Mouse (Mus musculus) hindbrain, embryonic 11.5 days (tissue): ENCODE measurements around the gene Osm. TPM values are rescaled to one million over a fixed set of nuclear protein-coding genes. Genes with fewer than 3 reads are reported as not detected.

ENCODE experiments used
- ATAC-seq: fragments of 200-750 bp; cut with Nextera tagmentation; 2 replicates; pipeline ENCODE4 v1.8.0; 2017; ENCODE audit warnings: mild to moderate bottlenecking, moderate TSS enrichment, moderate library complexity; ENCODE audit not compliant: low FRiP score
- DNase-seq: peaks from one replicate; pipeline ENCODE4 v3.0.0-alpha.2; 2015; ENCODE audit warnings: low spot score
- H3K27ac ChIP-seq: fragments of 300-500 bp; sonication (generic); 2 replicates; pipeline ENCODE4 v1.5.1; 2014; ENCODE audit warnings: mild to moderate bottlenecking, low read depth, low read length
- H3K27me3 ChIP-seq: fragments of 300-500 bp; sonication (generic); 2 replicates; pipeline ENCODE4 v1.6.1; 2014; ENCODE audit warnings: mild to moderate bottlenecking, low read length, moderate library complexity, mixed read lengths; ENCODE audit not compliant: control insufficient read depth, insufficient read depth
- H3K36me3 ChIP-seq: fragments of 300-500 bp; sonication (generic); 2 replicates; pipeline ENCODE4 v1.6.1; 2014; ENCODE audit warnings: mild to moderate bottlenecking, low read length, moderate library complexity, mixed read lengths; ENCODE audit not compliant: control insufficient read depth, insufficient read depth
- H3K4me1 ChIP-seq: fragments of 300-500 bp; sonication (generic); replicated peaks from 2 replicates; pipeline ENCODE4 v1.6.1; 2014; ENCODE audit warnings: low read length, mixed read lengths; ENCODE audit not compliant: control insufficient read depth, insufficient read depth
- H3K4me2 ChIP-seq: fragments of 300-500 bp; sonication (generic); replicated peaks from 2 replicates; pipeline ENCODE4 v1.6.1; 2014; ENCODE audit warnings: mild to moderate bottlenecking, low read depth, low read length
- H3K4me3 ChIP-seq: fragments of 300-500 bp; sonication (generic); 2 replicates; pipeline ENCODE4 v1.5.1; 2014; ENCODE audit warnings: low read depth, low read length
- H3K9ac ChIP-seq: fragments of 300-500 bp; sonication (generic); 2 replicates; pipeline ENCODE4 v1.6.1; 2014; ENCODE audit warnings: low read depth, low read length
- H3K9me3 ChIP-seq: fragments of 300-500 bp; sonication (generic); 2 replicates; pipeline ENCODE4 v1.6.1; 2016; ENCODE audit warnings: low read length; ENCODE audit not compliant: control insufficient read depth
- WGBS: fragments of 180-500 bp; shearing (Covaris S2); extraction: QIAGEN DNeasy Blood & Tissue Kit; methylation state at CpG from one replicate; pipeline ENCODE4 v1.1.7; 2014; 5-methylcytosine and 5-hydroxymethylcytosine counted together
- polyA plus RNA-seq: library from polyadenylated mRNA; unstranded; fragments of >200 nt; fragmentation: Nextera tagmentation; extraction: Ambion mirVana; gene quantifications from 2 replicates; pipeline ENCODE4 v1.2.1, GENCODE M21; 2014

Gene Osm
- polyA plus RNA-seq, 1 experiment from 2014 or later = not detected

- no peak within 1 kb of the TSS for H3K4me2 ChIP-seq
- WGBS = 65% methylated on average over 11 of the region's 11 CpGs
- ATAC-seq = no peak
Observed at GRCm38 (mm10) chr11:4256846-4257607, 20.8 kb downstream of the Osm start, which contains the start of gene Lif. Gene Lif, plus strand, starts transcription at chr11:4257557.

GRCm38 (mm10) chr11:4257756-4258155 is 21.5 kb downstream of the Osm start:
- Histone ChIP-seq H3K27ac (no peak overlapping the region), H3K9me3 (no peaks in the 10 kb centered on the region), H3K4me1 (0 out of 2 replicates have a peak, but pooled peaks cover 2% of the 10 kb centered on the region), H3K9ac (no peak overlapping the region), H3K36me3 (no peaks in the 10 kb centered on the region), H3K27me3 (no peaks in the 10 kb centered on the region), H3K4me2 (no peak overlapping the region), H3K4me3 (no peak overlapping the region)
- 68% methylated on average over 5 of the region's 5 CpGs for WGBS
- no peak for DNase-seq
- ATAC-seq = no peak

More at GRCm38 (mm10) chr11:4256846-4257607, 20.8 kb downstream of the Osm start, which contains the start of gene Lif:
- no peak for DNase-seq
- H3K27me3 ChIP-seq = no peaks in the 10 kb centered on the region
- H3K4me1 ChIP-seq = 0 out of 2 replicates have a peak, but pooled peaks cover 2% of the 10 kb centered on the region
- no peak within 1 kb of the TSS for H3K9ac ChIP-seq
- H3K4me3 ChIP-seq = no peak within 1 kb of the TSS
- H3K9me3 ChIP-seq = no peaks in the 10 kb centered on the region
- no peak within 1 kb of the TSS for H3K27ac ChIP-seq
- H3K36me3 ChIP-seq = no peaks in the 10 kb centered on the region

- no peaks in the 10 kb centered on the region for H3K36me3 ChIP-seq
- DNase-seq (peak; percentile 92), ATAC-seq (peak; percentile 74)
- H3K4me2 ChIP-seq = peak overlapping the region; percentile 25; the same call in 1 of the 2 replicates
- H3K9ac ChIP-seq = no peak overlapping the region
- 0 out of 2 replicates have a peak, but pooled peaks cover 2% of the 10 kb centered on the region for H3K4me1 ChIP-seq
- H3K27me3 ChIP-seq = no peaks in the 10 kb centered on the region
- no peak overlapping the region for H3K27ac ChIP-seq
- H3K4me3 ChIP-seq = no peak overlapping the region
- WGBS = under 1% methylated on average over 7 of the region's 7 CpGs
- no peaks in the 10 kb centered on the region for H3K9me3 ChIP-seq
Observed at GRCm38 (mm10) chr11:4258657-4259082, 22.4 kb downstream of the Osm start.

- ATAC-seq (no peak), DNase-seq (no peak)
- 64% methylated on average over 14 of the region's 14 CpGs for WGBS
- Histone ChIP-seq H3K27ac (no peak overlapping the region), H3K4me2 (no peak overlapping the region), H3K36me3 (no peaks in the 10 kb centered on the region), H3K4me1 (0 out of 2 replicates have a peak, but pooled peaks cover 4% of the 10 kb centered on the region), H3K27me3 (peaks cover 10% of the 10 kb centered on the region), H3K9ac (no peak overlapping the region), H3K9me3 (no peaks in the 10 kb centered on the region), H3K4me3 (no peak overlapping the region)
Observed at GRCm38 (mm10) chr11:4260463-4261187, 24.4 kb downstream of the Osm start.

- no peak overlapping the region for H3K4me3 ChIP-seq
- ATAC-seq (no peak), DNase-seq (peak; percentile 71)
- 43% methylated on average over 7 of the region's 7 CpGs for WGBS
- no peak overlapping the region for H3K4me2 ChIP-seq
- 0 out of 2 replicates have a peak, but pooled peaks cover 4% of the 10 kb centered on the region for H3K4me1 ChIP-seq
- no peak overlapping the region for H3K27ac ChIP-seq
- peaks cover 15% of the 10 kb centered on the region for H3K27me3 ChIP-seq
- no peaks in the 10 kb centered on the region for H3K36me3 ChIP-seq
- H3K9ac ChIP-seq = no peak overlapping the region
- H3K9me3 ChIP-seq = no peaks in the 10 kb centered on the region
Observed at GRCm38 (mm10) chr11:4261188-4261494, 24.9 kb downstream of the Osm start.

GRCm38 (mm10) chr11:4261969-4262368 is 25.7 kb downstream of the Osm start:
- H3K27me3 ChIP-seq = peaks cover 23% of the 10 kb centered on the region
- H3K27ac ChIP-seq = no peak overlapping the region
- no peak overlapping the region for H3K4me3 ChIP-seq
- no peak overlapping the region for H3K4me2 ChIP-seq
- no peak for ATAC-seq
- H3K36me3 ChIP-seq = no peaks in the 10 kb centered on the region
- 0 out of 2 replicates have a peak, but pooled peaks cover 4% of the 10 kb centered on the region for H3K4me1 ChIP-seq
- H3K9me3 ChIP-seq = no peaks in the 10 kb centered on the region
- 52% methylated on average over 5 of the region's 5 CpGs for WGBS
- H3K9ac ChIP-seq = no peak overlapping the region
- DNase-seq = peak; percentile 39

GRCm38 (mm10) chr11:4262847-4263246 is 26.6 kb downstream of the Osm start:
- H3K36me3 ChIP-seq = no peaks in the 10 kb centered on the region
- WGBS = 28% methylated on average over 4 of the region's 7 CpGs
- peaks cover 31% of the 10 kb centered on the region for H3K27me3 ChIP-seq
- no peaks in the 10 kb centered on the region for H3K9me3 ChIP-seq
- DNase-seq (no peak), ATAC-seq (no peak)
- H3K27ac ChIP-seq = no peak overlapping the region
- no peak overlapping the region for H3K9ac ChIP-seq
- no peak overlapping the region for H3K4me3 ChIP-seq
- 0 out of 2 replicates have a peak, but pooled peaks cover 4% of the 10 kb centered on the region for H3K4me1 ChIP-seq
- H3K4me2 ChIP-seq = no peak overlapping the region

GRCm38 (mm10) chr11:4263296-4263695 is 27.1 kb downstream of the Osm start:
- H3K4me3 ChIP-seq = no peak overlapping the region
- H3K4me1 ChIP-seq = 0 out of 2 replicates have a peak, but pooled peaks cover 4% of the 10 kb centered on the region
- H3K36me3 ChIP-seq = no peaks in the 10 kb centered on the region
- ATAC-seq (no peak), DNase-seq (no peak)
- H3K9me3 ChIP-seq = no peaks in the 10 kb centered on the region
- no peak overlapping the region for H3K4me2 ChIP-seq
- H3K9ac ChIP-seq = no peak overlapping the region
- H3K27me3 ChIP-seq = peaks cover 36% of the 10 kb centered on the region
- 29% methylated on average over 1 of the region's 1 CpGs for WGBS
- no peak overlapping the region for H3K27ac ChIP-seq
